Mouse (Mus musculus) telencephalon, adult 2 months (tissue): ENCODE measurements around the gene Stt3b.

Experiments used
- DNase-seq: peaks from one replicate; pipeline ENCODE4 v3.0.0-alpha.2; 2011; ENCODE audit warnings: low read depth, low spot score

Gene Stt3b

GRCm38 (mm10) chr9:115310346-115311222 lies at the start of gene Stt3b:
Stt3b (minus strand) TSS chr9:115310421.
- peak; percentile 97 for DNase-seq

GRCm38 (mm10) chr9:115358421-115358820 lies 48.2 kb upstream of the Stt3b start:
- DNase-seq: no peak

GRCm38 (mm10) chr9:115357996-115358395 lies 47.8 kb upstream of the Stt3b start:
- DNase-seq: no peak

- DNase-seq: no peak
These were observed 46.7 kb upstream of the Stt3b start for GRCm38 (mm10) chr9:115356731-115357458.

GRCm38 (mm10) chr9:115355972-115356371 lies 45.8 kb upstream of the Stt3b start:
- DNase-seq: no peak

- DNase-seq: peak; percentile 47
These were observed 39.7 kb upstream of the Stt3b start for GRCm38 (mm10) chr9:115349741-115350512.

- DNase-seq: no peak
These were observed 38.9 kb upstream of the Stt3b start for GRCm38 (mm10) chr9:115349106-115349505.

GRCm38 (mm10) chr9:115344930-115345329 lies 34.7 kb upstream of the Stt3b start:
- DNase-seq: no peak

GRCm38 (mm10) chr9:115341576-115341975 lies 31.4 kb upstream of the Stt3b start:
- DNase-seq: no peak

- DNase-seq: no peak
These were observed 30.1 kb upstream of the Stt3b start for GRCm38 (mm10) chr9:115340212-115340815.

- peak; percentile 80 for DNase-seq
These were observed 28.6 kb upstream of the Stt3b start for GRCm38 (mm10) chr9:115338816-115339215.

- no peak for DNase-seq
These were observed 22.8 kb upstream of the Stt3b start for GRCm38 (mm10) chr9:115333016-115333415.

GRCm38 (mm10) chr9:115332339-115332738 lies 22.1 kb upstream of the Stt3b start:
- DNase-seq: no peak

GRCm38 (mm10) chr9:115330861-115331476 lies 20.7 kb upstream of the Stt3b start:
- DNase-seq: no peak

- DNase-seq: no peak
These were observed 16.3 kb upstream of the Stt3b start for GRCm38 (mm10) chr9:115326533-115326890.

- DNase-seq: no peak
These were observed 15.8 kb upstream of the Stt3b start for GRCm38 (mm10) chr9:115325831-115326532.

GRCm38 (mm10) chr9:115323572-115323971 lies 13.4 kb upstream of the Stt3b start:
- DNase-seq: no peak

- DNase-seq: no peak
These were observed 12.2 kb upstream of the Stt3b start for GRCm38 (mm10) chr9:115322385-115322784.

- DNase-seq: no peak
These were observed 10.8 kb upstream of the Stt3b start for GRCm38 (mm10) chr9:115321052-115321451.

GRCm38 (mm10) chr9:115320156-115320555 lies 9.9 kb upstream of the Stt3b start:
- no peak for DNase-seq
